Mouse (Mus musculus) forebrain, embryonic 12.5 days (tissue): ENCODE data around the gene Psma6. TPM values are rescaled to one million over a fixed set of nuclear protein-coding genes. Genes with fewer than 3 reads are reported as not detected.
"Not testable (repeated sequence)": the region's sequence is repeated elsewhere in the genome, so short reads cannot be mapped to it uniquely, and the experiment has no call there.

Experiments used
- ATAC-seq: fragments of 200-750 bp; cut with Nextera tagmentation; 2 replicates; pipeline ENCODE4 v1.8.0; 2017; ENCODE audit warnings: moderate TSS enrichment; ENCODE audit not compliant: low FRiP score
- H3K27ac ChIP-seq: fragments of 300-500 bp; sonication (generic); 2 replicates; pipeline ENCODE4 v1.5.1; 2016; ENCODE audit warnings: mild to moderate bottlenecking
- H3K27me3 ChIP-seq: fragments of 300-500 bp; sonication (generic); 2 replicates; pipeline ENCODE4 v1.6.1; 2016; ENCODE audit warnings: mild to moderate bottlenecking
- H3K36me3 ChIP-seq: fragments of 300-500 bp; sonication (generic); replicated peaks from 2 replicates; pipeline ENCODE4 v1.6.1; 2016; ENCODE audit warnings: mild to moderate bottlenecking
- H3K4me1 ChIP-seq: fragments of 300-500 bp; sonication (generic); 2 replicates; pipeline ENCODE4 v1.6.1; 2016
- H3K4me2 ChIP-seq: fragments of 300-500 bp; sonication (generic); 2 replicates; pipeline ENCODE4 v1.6.1; 2016; ENCODE audit warnings: mild to moderate bottlenecking, moderate library complexity
- H3K4me3 ChIP-seq: fragments of 300-500 bp; sonication (generic); replicated peaks from 2 replicates; pipeline ENCODE4 v1.5.1; 2016; ENCODE audit warnings: mild to moderate bottlenecking
- H3K9ac ChIP-seq: fragments of 300-500 bp; sonication (generic); 2 replicates; pipeline ENCODE4 v1.6.1; 2016; ENCODE audit warnings: mild to moderate bottlenecking
- H3K9me3 ChIP-seq: fragments of 300-500 bp; sonication (generic); 2 replicates; pipeline ENCODE4 v1.6.1; 2016
- WGBS: fragments of 180-500 bp; shearing (Covaris S2); methylation state at CpG from one replicate; pipeline ENCODE4 v1.1.7; 2016; 5-methylcytosine and 5-hydroxymethylcytosine counted together
- polyA plus RNA-seq: library from polyadenylated mRNA; unstranded; fragments of >200 nt; fragmentation: Nextera tagmentation; extraction: Ambion mirVana; gene quantifications from 2 replicates; pipeline ENCODE4 v1.2.1, GENCODE M21; 2016

Psma6 gene
- 425 and 437 TPM in 2 replicates for polyA plus RNA-seq

DNA sequence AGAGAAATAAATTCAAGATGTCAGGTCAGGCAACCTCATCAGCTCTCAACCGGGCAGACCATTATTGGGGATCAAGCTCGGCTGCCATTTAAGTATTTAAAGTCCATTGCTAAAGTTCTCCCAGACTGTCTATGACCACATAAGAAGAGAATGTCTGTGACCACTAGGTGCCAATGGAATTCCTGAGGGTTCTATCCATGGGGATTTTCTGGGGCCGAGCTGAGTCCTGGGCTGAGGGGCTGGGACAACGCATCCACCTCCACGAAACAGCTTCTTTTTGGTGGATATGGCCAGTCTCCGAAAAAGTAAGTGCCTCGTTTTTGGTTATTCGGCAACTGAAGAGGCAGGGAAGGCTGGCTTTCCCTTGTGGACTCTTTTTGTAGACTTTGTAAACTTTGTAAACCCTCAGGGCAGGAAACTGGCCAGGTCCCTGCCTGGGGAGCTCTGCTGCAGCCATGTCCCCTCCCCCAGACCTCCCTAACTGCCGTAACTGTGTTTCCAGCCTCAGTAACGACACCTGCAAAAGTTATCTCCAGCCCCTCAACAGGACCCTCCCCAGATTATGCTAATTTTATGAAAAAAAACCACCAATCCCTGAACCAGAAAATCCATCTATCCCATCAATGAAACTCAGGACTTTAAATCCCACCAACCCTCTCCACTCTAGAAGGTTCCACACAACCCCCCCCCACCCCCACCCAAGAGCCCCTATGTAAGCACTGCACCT, at the start of gene Psma6:
Gene Psma6 (plus strand): TSS at position 200 of the 727 bp plus-strand sequence.
- no peaks in the 10 kb centered on the region for H3K9me3 ChIP-seq
- no peak within 1 kb of the TSS for H3K9ac ChIP-seq
- H3K4me3 ChIP-seq: no peak within 1 kb of the TSS
- H3K4me1 ChIP-seq: peaks cover 12% of the 10 kb centered on the region
- no peaks in the 10 kb centered on the region for H3K27me3 ChIP-seq
- no peaks in the 10 kb centered on the region for H3K36me3 ChIP-seq
- 83% methylated on average over 10 of the region's 10 CpGs for WGBS
- no peak within 1 kb of the TSS for H3K4me2 ChIP-seq
- ATAC-seq: no peak
- H3K27ac ChIP-seq: no peak within 1 kb of the TSS

DNA sequence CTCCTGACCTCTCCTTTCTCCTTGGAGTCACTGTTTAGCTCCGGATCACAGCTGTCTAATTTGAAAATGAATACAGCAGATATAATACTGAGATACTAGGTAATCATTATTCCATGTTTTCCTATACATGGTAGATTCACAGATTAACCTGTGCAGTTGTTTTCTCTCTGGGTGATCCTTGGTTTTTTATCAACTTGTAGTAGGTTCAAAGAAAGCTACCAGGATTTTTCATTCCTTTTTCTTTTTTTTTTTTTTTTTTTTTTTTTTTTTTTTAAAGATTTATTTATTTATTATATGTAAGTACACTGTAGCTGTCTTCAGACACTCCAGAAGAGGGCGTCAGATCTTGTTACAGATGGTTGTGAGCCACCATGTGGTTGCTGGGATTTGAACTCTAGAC, 45.5 kb upstream of the Psma6 start:
- not testable (repeated sequence) for H3K36me3 ChIP-seq, H3K27ac ChIP-seq, H3K9me3 ChIP-seq, H3K4me1 ChIP-seq, H3K4me3 ChIP-seq, H3K27me3 ChIP-seq, H3K4me2 ChIP-seq, ATAC-seq, H3K9ac ChIP-seq
- WGBS: 91% methylated on average over 1 of the region's 2 CpGs

DNA sequence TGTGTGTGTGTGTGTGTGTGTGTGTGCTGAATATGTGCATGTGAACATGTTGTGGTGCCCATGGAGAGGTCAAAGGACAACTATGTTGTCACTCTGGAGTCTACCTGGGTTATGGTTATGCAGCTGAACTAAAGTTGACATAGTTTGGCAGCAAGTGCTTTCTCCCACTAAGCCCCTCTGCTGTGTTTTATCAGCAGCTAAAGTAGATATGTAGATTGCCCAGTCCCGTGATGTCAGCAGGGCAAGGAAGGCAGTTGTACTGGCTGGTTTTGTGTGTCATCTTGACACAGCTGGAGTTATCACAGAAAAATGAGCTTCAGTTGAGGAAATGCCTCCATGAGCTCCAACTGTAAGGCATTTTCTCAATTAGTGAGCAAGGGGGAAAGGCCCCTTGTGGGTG, 41.0 kb upstream of the Psma6 start:
- ATAC-seq, H3K27ac ChIP-seq, H3K4me3 ChIP-seq, H3K4me1 ChIP-seq, H3K4me2 ChIP-seq, H3K9me3 ChIP-seq, H3K27me3 ChIP-seq, H3K9ac ChIP-seq, H3K36me3 ChIP-seq: not testable (repeated sequence)
- 91% methylated on average over 1 of the region's 1 CpGs for WGBS

DNA sequence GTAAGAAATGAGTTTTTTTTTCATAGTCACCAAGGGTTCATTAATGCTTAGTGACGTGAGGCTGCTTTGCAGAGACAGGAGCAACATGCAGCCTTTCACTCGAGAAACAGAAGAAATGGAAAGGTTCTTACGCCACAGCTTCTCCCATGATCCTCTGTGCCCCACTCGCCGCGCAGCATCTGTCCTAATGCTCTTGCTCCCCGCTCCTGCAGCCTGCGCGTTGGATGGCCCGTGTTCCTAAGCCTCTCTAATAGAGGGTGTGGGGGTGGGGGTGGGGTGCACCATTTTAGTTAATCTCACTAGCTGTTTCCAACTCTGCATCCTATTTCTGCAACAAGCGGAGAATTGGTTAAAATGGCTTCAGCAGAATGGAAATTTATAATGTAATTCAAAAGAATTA, 40.0 kb upstream of the Psma6 start:
- Histone ChIP-seq H3K9me3 (no peaks in the 10 kb centered on the region), H3K4me3 (no peak overlapping the region), H3K27me3 (no peaks in the 10 kb centered on the region), H3K36me3 (no peaks in the 10 kb centered on the region), H3K4me1 (no peaks in the 10 kb centered on the region; the same call in 1 of the 2 replicates), H3K4me2 (no peak overlapping the region), H3K9ac (no peak overlapping the region), H3K27ac (no peak overlapping the region)
- WGBS: 80% methylated on average over 11 of the region's 11 CpGs
- ATAC-seq: no peak

DNA sequence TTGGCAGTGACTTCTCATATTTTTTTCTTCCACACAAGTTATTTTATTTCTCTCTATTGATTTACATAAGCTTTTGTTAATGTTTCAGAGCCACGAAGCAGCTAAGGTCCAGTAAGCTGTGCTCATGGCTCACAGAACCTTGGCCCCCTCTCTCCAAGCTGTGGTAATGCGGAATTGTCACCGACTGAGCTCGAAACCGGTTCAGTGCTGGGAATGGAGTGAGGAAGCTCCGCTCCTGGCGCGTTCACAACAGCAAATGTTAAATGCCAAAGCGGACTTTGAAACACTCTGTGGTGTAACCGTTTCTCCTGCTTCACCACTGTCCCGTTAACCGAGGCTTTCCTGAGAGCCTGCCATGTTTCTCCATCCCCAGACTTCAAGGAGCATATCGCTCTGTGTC, 39.4 kb upstream of the Psma6 start:
- Histone ChIP-seq H3K9ac (no peak overlapping the region), H3K9me3 (no peaks in the 10 kb centered on the region), H3K27me3 (no peaks in the 10 kb centered on the region), H3K27ac (no peak overlapping the region), H3K4me1 (no peaks in the 10 kb centered on the region; the same call in 1 of the 2 replicates), H3K4me2 (no peak overlapping the region), H3K4me3 (no peak overlapping the region), H3K36me3 (no peaks in the 10 kb centered on the region)
- WGBS: 87% methylated on average over 13 of the region's 13 CpGs
- no peak for ATAC-seq

DNA sequence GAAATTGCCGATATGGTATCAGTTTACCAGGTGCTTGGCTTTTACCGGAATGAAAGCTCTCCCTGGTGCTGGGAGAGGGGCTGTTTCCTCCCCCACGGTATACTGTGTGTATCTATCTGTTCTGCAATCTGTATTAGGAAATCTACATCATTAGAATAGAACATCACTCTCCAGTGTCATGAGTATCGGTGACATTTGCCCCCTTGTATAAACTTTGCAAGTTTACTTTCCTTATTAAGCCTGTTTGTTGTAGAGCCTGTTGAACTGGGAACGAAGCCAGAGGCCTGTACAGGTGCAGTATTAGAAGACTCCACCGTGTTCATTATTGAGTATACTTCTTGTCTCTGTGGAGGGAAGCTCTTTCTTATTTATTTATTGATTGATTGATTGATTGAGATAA, 30.6 kb upstream of the Psma6 start:
- Histone ChIP-seq H3K9ac (no peak overlapping the region), H3K4me3 (no peak overlapping the region), H3K9me3 (no peaks in the 10 kb centered on the region), H3K4me2 (no peak overlapping the region), H3K4me1 (no peaks in the 10 kb centered on the region), H3K27me3 (no peaks in the 10 kb centered on the region), H3K36me3 (no peaks in the 10 kb centered on the region), H3K27ac (no peak overlapping the region)
- no peak for ATAC-seq
- 90% methylated on average over 6 of the region's 6 CpGs for WGBS

DNA sequence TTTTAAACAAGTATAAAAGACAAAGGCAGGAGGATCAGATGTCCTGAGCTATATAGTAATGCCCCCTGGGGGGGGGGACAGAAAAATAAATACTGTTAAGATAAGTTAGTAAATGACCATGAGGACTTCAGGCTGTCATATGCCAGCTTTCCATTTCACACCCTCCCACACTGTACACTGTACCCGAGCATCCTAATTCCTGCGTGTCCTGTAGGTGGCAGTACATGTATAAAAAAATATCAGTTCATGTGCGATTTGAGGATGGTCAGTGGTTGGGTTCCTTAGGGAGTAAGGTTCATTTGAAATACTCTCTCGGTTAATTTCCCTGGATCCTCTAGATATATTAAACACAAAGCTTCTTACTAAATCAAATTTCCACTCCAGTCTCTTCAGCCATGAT, 29.1 kb upstream of the Psma6 start:
- no peaks in the 10 kb centered on the region for H3K4me1 ChIP-seq
- ATAC-seq: peak; percentile 58; the same call in 1 of the 2 replicates
- no peak overlapping the region for H3K9ac ChIP-seq
- no peaks in the 10 kb centered on the region for H3K9me3 ChIP-seq
- no peak overlapping the region for H3K4me3 ChIP-seq
- 63% methylated on average over 4 of the region's 4 CpGs for whole genome bisulfite sequencing
- H3K36me3 ChIP-seq: no peaks in the 10 kb centered on the region
- no peak overlapping the region for H3K4me2 ChIP-seq
- no peaks in the 10 kb centered on the region for H3K27me3 ChIP-seq
- H3K27ac ChIP-seq: no peak overlapping the region

DNA sequence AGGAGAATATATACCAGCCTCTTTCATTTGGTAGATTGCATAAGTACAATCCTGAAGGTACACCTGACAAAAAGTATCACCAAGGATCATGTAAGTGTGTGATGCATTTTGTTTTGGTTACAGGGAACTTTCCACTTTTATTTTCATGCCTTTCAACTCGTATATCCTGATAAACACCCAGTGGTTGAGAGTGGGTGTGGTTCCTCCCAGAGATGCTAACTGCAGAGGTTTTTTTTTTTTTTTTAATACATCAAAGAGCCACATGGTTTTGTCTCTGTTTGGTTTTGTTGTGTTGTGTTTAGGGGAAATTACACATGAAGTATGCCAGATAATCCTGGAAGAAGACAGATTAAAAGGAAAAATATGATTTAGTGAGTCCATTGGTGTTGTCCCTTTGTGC, 26.7 kb upstream of the Psma6 start:
- 70% methylated on average over 1 of the region's 1 CpGs for WGBS
- Histone ChIP-seq H3K27me3 (no peaks in the 10 kb centered on the region), H3K4me3 (no peak overlapping the region)

DNA sequence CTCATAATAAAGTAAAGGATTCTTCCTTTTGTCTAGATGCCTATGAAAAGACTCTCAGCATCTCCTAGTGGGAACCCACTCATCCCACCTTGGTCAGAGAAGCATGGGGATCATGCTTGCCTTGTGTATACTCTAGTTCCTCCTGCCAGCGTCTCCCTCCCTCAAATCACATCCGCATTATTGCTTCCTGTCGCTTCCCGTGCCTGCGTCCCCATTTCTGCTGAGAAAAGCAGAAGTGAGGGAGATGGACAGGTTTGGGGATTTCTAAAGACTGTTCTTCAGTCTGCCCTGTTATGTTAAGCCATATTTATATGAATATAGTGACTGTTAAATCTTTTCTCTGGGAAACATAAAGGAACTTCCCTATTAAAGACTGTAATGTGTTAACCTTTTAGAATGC, 23.1 kb upstream of the Psma6 start:
- Histone ChIP-seq H3K4me3 (no peak overlapping the region), H3K9ac (no peak overlapping the region), H3K4me1 (no peaks in the 10 kb centered on the region), H3K27me3 (no peaks in the 10 kb centered on the region), H3K36me3 (no peaks in the 10 kb centered on the region), H3K4me2 (no peak overlapping the region), H3K27ac (no peak overlapping the region), H3K9me3 (no peaks in the 10 kb centered on the region)
- 89% methylated on average over 5 of the region's 5 CpGs for WGBS
- ATAC-seq: no peak

More for the DNA sequence above, 26.7 kb upstream of the Psma6 start:
- no peak overlapping the region for H3K4me2 ChIP-seq
- H3K4me1 ChIP-seq: no peaks in the 10 kb centered on the region
- H3K9ac ChIP-seq: no peak overlapping the region
- ATAC-seq: no peak
- H3K27ac ChIP-seq: no peak overlapping the region
- H3K9me3 ChIP-seq: no peaks in the 10 kb centered on the region
- H3K36me3 ChIP-seq: no peaks in the 10 kb centered on the region

DNA sequence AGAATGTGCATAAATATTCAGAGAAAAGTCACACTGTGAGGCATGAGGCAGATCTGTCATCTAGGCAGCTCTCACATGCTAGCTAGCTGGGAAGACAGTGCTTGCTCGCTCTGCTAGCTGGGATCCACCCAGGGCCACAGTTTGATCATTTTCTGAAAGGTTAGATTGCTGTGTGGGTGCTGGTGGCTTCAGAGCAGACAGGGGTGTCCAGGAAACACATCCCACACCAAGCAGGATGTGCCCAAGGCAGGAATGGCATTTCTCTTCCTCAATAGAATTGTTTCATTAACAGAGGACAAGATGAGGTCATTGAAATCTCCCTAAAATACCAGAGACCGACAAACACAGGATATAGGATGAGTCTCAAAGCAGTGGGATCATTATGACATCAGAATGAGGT, 18.9 kb upstream of the Psma6 start:
- WGBS: 81% methylated on average over 2 of the region's 2 CpGs
- Histone ChIP-seq H3K9me3 (no peaks in the 10 kb centered on the region), H3K4me2 (no peak overlapping the region), H3K27ac (no peak overlapping the region), H3K36me3 (no peaks in the 10 kb centered on the region), H3K27me3 (no peaks in the 10 kb centered on the region), H3K9ac (no peak overlapping the region), H3K4me3 (no peak overlapping the region), H3K4me1 (no peaks in the 10 kb centered on the region)
- no peak for ATAC-seq

DNA sequence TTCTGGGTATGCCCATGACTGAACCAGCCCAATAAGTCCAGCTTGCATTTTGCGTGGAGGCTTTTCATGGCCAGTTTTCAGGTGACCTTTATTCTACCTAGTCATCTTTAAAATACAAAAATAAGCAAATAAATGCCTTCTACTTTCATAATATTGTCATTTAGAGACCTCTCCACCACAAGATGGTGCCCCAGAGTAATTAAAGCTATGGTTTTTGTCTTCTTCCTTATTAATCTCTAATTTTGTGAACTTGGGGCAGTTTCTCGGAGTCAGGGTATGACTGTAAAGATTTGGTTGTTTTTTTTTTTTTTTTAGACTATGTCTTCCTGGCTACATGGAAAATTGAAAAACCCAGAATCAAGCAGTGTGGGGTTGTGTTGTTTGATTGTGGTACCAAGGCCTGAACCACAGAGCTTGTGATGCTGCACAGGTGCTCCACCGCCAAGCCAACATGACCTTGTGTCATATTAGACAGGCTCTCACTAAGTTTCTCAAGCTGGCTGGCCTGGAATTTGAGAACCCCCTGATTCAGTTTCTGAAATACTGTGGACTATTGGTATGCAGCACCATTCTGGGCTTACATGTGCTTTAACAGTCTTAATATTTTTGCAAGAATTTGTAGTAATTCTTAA, 11.5 kb upstream of the Psma6 start:
- H3K27me3 ChIP-seq: no peaks in the 10 kb centered on the region
- no peak overlapping the region for H3K4me2 ChIP-seq
- H3K4me1 ChIP-seq: no peaks in the 10 kb centered on the region
- no peak for ATAC-seq
- 92% methylated on average over 3 of the region's 3 CpGs for WGBS
- H3K4me3 ChIP-seq: no peak overlapping the region
- no peak overlapping the region for H3K27ac ChIP-seq
- H3K9ac ChIP-seq: no peak overlapping the region
- no peaks in the 10 kb centered on the region for H3K36me3 ChIP-seq
- H3K9me3 ChIP-seq: no peaks in the 10 kb centered on the region

DNA sequence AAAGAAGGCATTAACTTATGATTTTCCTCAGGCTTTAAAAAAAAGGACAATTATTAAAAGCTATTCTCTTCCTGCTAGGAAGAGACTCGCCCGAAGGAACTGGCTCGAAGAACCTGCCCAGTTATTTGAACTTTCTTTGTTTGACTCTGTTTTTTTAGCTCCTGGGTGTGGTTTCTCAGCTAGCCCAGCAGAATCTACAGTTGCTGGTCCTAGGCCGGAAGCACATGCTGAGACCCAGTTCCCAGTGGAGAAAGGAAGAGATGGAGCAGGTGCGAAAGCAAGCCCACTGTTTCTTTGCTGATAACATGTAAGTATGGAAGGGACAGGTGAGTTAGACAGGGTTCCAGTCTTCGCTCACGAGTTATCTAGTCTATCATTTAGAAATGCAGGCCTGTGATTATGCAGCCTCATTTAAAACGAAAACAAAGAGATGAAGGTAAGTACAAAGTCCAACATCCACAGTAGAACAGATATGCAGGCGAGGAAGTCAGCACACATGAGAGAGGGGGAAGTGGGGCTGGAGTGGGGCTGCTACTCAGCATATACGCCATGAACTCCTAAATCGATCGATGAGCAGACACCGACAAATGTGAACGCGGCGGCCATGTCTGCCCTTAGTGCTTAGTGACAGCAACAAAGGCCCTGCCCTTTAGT, 6.9 kb upstream of the Psma6 start:
- Histone ChIP-seq H3K4me2 (no peak overlapping the region), H3K27me3 (no peaks in the 10 kb centered on the region), H3K9me3 (no peaks in the 10 kb centered on the region), H3K27ac (no peak overlapping the region), H3K36me3 (no peaks in the 10 kb centered on the region), H3K4me1 (no peaks in the 10 kb centered on the region), H3K4me3 (no peak overlapping the region), H3K9ac (no peak overlapping the region)
- 91% methylated on average over 16 of the region's 16 CpGs for WGBS
- ATAC-seq: no peak

DNA sequence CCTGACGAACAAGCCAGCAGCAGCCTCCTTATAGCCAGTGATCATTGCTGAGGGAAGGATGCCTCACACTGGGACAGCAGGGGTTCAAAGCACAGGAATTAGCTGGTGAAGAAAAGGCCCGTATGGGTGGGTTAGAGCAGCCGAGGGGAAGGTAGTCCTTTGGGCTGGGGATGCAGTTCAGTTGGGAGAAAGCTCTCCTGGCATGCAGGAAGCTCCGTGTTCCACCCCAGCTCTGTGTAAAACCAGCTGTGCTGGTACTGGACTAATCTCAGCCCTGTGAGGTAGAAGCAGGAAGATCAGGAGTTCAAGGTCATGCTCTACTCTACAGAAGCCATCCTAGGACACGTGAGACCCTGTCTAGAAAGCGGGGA, 6.4 kb upstream of the Psma6 start:
- Histone ChIP-seq H3K36me3 (no peaks in the 10 kb centered on the region), H3K9ac (no peak overlapping the region), H3K9me3 (no peaks in the 10 kb centered on the region), H3K4me1 (no peaks in the 10 kb centered on the region), H3K27me3 (no peaks in the 10 kb centered on the region), H3K4me3 (no peak overlapping the region), H3K27ac (no peak overlapping the region), H3K4me2 (no peak overlapping the region)
- 76% methylated on average over 6 of the region's 6 CpGs for WGBS
- ATAC-seq: no peak
